Mouse (Mus musculus) B cell, adult 2 months (primary cell): Measurements from ENCODE around the gene Casp7.
"Not testable (repeated sequence)": the region's sequence is repeated elsewhere in the genome, so short reads cannot be mapped to it uniquely, and the experiment has no call there.

ENCODE experiments used
- DNase-seq, 2 experiments: peaks; one replicate each; pipeline ENCODE4 v3.0.0; 2022

Casp7 gene

DNA sequence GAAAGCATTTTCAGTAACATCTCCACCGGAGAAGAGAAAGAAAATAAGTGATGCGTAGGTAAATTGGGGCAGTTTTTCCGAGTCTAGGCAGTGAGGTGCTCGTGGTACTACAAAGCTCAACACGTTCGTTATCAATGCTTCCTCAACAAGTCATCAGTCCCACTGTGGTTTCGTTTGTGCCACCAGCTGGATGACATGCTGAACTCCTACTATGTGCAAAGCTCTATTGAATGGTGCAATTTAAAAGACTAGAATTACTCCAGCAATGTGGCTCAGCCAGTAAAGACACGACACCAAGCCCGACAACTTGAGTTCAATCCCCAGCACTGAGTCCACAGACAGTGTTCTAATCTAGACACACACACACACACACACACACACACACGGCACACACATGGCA is 10.8 kb upstream of the Casp7 start:
- DNase-seq = no peak

- DNase-seq = no peak
These were observed 9.1 kb upstream of the Casp7 start for GRCm38 (mm10) chr19:56387726-56388302.

- no peak for DNase-seq
These were observed 7.8 kb upstream of the Casp7 start for GRCm38 (mm10) chr19:56389176-56389575.

GRCm38 (mm10) chr19:56389879-56390278 is 7.0 kb upstream of the Casp7 start, which contains the start of gene Nrap:
Gene Nrap, minus strand, starts transcription at chr19:56390037.
- no peak for DNase-seq

DNA sequence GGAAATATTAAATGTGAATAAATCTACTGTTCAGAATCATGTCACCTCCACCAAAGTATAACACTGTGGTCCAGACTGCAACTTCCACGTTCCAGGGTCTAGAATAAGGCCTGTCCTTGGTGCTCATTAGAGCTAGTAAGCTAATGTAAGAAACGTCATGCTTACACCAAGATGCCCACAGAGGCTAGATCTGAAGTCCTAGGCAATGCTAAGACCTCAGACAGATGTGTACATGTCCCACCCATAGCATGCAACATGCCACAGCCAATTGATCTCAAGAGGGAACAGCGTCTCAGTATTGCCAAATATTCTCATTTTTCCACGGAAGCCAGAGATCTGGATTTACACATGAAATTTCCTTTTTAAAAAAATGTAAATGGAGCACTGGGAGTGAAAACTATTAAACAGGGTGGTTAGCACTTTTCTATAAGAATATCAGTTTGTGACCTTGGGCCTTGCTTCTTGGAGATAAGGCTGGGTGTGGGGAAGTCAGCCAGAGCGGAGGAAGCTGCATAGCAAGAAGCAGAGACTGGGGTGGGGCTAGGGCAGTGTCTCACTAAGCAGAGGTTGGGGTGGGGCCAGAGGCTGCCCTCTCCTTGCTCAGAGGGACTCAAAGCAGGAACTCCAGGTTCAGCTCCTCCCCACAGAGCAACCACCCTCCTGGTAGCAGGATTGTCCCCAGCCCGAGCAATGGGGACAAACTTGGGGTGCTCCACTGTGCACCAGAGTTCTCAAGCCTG is 5.5 kb upstream of the Casp7 start:
- DNase-seq = peak; percentile 29 to 34

GRCm38 (mm10) chr19:56393311-56393866 is 3.5 kb upstream of the Casp7 start:
- DNase-seq = no peak

- no peak for DNase-seq
These were observed 1.6 kb upstream of the Casp7 start for GRCm38 (mm10) chr19:56395183-56395935.

DNA sequence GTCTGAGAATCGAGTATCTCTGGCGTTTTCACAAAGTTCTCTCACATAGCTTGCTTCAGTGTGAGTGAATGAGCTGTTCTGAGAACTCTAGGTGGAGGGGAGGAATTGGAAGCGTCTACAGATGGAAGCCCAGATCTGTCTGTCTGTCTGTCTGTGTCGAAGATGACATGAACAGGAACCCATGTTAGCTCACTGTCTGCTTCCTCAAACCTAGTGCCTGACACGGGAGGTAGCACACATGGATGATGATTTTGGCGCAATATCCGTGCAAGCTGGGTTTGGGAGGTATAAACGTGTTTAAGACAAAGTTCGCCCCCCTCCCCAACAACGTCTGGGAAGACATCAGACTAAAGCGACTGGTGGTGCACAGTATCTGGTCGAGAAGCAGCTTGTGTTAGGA is 702 bp upstream of the Casp7 start:
- peak; percentile 35 to 38 for DNase-seq

- peak; percentile 19 to 33 for DNase-seq
These were observed 966 bp downstream of the Casp7 start for GRCm38 (mm10) chr19:56397663-56398527.

- no peak for DNase-seq
These were observed 1.5 kb downstream of the Casp7 start for GRCm38 (mm10) chr19:56398528-56398795.

DNA sequence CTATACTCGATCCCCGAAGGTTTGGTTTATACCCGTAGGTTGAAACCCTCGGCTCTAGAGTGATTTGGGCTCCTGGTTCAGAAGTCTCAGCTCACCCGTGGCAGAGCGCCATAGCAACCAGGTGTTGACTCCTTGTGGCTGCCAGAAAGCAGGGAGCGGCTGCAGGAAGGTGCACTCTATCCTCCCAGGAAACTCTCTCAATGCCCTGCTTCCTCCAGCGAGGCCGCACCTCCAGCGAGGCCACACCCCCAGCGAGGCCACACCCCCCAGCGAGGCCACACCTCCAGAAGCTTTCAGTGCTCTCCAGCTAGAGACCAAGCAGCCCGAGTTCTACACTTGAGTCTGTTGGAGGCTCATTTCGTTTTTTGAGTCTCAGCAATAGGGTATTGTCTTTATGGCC is 3.3 kb downstream of the Casp7 start:
- DNase-seq = peak; percentile 92 to 94

DNA sequence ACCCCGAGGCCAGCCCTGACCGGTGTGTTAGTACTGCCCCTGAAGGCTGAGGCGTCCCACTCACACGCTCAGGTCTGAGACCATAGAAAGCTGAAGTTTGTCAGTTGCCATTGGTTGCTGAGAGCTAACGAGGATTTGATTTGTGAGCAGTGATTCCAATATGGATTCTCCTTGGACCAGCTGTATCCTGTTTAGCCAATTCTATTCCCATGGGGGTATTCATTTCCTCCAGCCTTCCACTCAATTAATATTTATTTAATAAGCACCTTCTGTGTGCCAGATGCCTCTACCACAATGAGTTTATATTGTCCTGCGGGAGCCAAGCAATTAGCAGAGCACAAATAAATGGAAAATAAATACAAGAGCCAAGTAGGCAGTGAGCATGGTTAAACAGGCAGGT is 4.9 kb downstream of the Casp7 start:
- no peak for DNase-seq

- no peak for DNase-seq
These were observed 8.9 kb downstream of the Casp7 start for GRCm38 (mm10) chr19:56405824-56406223.

GRCm38 (mm10) chr19:56406581-56406980 is 9.7 kb downstream of the Casp7 start:
- no peak for DNase-seq

DNA sequence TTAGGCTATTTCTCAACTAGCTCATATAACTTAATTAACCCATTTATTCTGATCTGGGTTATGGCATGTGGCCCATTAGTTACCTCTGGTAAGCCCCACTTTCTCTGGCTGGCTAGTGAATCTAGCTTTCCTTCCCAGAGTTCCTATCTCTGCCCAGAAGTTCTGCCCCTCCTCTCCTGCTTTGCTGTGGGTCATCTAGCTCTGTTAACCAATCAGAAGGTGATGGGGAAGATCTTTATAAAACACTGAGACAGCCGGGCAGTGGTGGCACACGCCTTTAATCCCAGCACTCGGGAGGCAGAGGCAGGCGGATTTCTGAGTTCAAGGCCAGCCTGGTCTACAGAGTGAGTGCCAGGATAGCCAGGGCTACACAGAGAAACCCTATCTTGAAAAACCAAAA is 13.0 kb downstream of the Casp7 start:
- DNase-seq = not testable (repeated sequence)

GRCm38 (mm10) chr19:56418404-56418803 is 21.5 kb downstream of the Casp7 start:
- DNase-seq = no peak

GRCm38 (mm10) chr19:56419452-56419851 is 22.5 kb downstream of the Casp7 start:
- DNase-seq = no peak

DNA sequence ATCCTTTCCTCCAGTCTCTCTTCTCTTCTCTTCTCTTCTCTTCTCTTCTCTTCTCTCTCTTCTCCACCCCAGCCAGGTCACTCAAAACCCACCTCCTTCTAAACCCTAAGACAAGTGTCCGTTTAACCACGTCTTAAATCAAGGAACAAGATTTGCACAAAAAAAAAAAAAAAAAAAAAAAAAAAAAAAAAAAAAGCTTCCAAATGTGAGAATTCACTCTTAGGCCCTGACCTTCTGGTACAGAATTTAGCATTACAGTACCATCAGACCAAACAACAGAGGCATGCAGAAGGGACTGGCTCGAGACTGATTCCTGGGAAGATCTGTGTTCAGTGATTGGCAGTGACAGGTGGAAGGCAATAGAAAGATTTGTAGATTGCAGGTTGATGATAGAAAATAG is 23.4 kb downstream of the Casp7 start:
- DNase-seq = no peak

GRCm38 (mm10) chr19:56422476-56423338 is 25.8 kb downstream of the Casp7 start:
- DNase-seq = peak; percentile 76 to 80

GRCm38 (mm10) chr19:56423370-56423769 is 26.4 kb downstream of the Casp7 start:
- DNase-seq = no peak

GRCm38 (mm10) chr19:56424606-56425395 is 27.9 kb downstream of the Casp7 start:
- no peak for DNase-seq
